Mouse (Mus musculus): ENCODE measurements around the gene Olfr373.

The Olfr373 gene

GRCm38 (mm10) chr8:72133507-72133906 lies 50.5 kb downstream of the Olfr373 start:
- no peak for ATAC-seq (ENCODE audit: low TSS enrichment)

- ATAC-seq (ENCODE audit: low TSS enrichment): peak; percentile 69
Measured at GRCm38 (mm10) chr8:72134756-72135445, 51.9 kb downstream of the Olfr373 start, which contains the start of gene Tpm4. Gene Tpm4 (plus strand): TSS chr8:72134975.

GRCm38 (mm10) chr8:72135446-72136301 lies 52.7 kb downstream of the Olfr373 start:
- peak; percentile 50 for ATAC-seq (ENCODE audit: low TSS enrichment)

DNA sequence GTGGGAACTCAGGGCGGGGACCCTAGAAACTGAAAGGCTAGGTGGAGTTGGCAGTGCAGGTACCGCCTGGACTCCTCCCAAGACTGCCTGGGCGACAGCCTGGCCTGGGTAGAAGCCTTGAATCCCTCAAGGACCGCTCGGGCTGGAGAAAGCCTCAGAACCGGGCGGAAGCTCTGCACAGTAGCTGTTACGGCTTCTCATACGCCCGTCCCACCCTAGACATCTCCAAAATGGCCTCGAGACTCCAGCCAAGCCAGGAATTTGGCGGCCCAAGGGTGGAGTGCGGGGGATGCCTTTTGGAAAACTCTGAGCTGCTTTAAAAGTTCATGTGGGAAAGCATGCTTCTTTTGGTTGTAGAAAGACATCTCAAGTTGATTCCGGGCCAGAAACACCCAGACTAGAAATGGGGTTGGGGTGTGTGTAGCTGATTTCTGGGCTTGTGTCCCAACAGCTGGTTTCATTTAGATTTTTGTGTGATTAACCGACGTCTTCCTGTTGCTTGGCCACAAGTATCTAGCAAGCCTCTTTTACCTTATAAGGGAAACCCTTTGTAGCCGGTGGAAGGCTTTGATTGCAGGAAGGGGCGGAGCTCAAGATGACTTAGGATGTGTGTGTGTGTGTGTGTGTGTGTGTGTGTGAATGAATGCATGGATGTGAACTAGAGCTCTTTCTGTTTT lies 53.5 kb downstream of the Olfr373 start:
- ATAC-seq (ENCODE audit: low TSS enrichment): no peak

DNA sequence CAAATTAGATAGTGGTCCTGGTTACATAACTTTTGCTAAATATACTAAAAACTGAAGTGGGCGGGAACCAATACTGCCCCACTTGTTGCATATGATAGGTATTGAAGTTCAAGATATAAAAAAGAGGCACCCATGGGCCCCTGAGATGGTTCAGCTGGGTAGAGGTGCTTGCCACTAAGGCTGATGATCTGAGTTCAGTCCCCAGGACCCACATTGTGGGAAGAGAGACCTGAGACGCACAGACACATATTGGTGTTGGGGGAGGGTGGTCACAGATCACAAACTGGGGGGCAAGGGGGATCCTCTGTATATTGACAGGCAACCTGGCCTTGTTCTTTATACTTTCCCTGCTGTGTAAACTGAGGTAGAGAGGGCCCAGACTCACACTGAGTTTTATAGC lies 54.5 kb downstream of the Olfr373 start:
- no peak for ATAC-seq (ENCODE audit: low TSS enrichment)

- ATAC-seq (ENCODE audit: low TSS enrichment): no peak
Measured at GRCm38 (mm10) chr8:72138456-72138855, 55.5 kb downstream of the Olfr373 start.

- ATAC-seq (ENCODE audit: low TSS enrichment): no peak
Measured at GRCm38 (mm10) chr8:72143256-72143824, 60.4 kb downstream of the Olfr373 start.

DNA sequence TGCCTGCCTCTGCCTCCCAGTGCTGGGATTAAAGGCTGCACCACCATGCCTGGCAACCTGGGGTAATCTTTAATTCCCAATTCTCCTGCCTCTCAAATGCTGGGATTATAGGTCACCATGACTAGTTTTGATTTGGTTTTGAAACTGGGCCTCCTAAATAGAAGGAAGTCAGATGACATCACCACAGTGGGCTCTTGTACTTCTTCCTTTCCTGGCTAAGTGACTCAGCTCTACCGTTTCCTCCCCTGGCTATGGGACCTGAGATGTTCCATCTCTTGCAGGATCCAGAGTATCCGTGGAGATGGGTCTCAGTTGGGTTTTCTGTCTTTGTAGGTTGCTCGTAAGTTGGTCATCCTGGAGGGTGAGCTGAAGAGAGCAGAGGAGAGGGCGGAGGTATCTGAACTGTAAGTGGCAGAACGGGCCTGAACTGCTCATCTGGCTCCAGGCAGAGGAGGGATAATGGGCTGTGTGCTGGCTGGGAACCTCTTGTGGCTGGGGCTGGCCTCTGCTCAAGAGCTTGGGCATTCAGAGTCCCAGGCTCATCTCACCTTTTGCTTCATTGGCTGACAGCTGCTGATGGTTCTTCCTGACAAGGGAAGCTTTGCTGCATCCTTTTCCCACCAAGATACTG lies 61.5 kb downstream of the Olfr373 start:
- no peak for ATAC-seq (ENCODE audit: low TSS enrichment)

- ATAC-seq (ENCODE audit: low TSS enrichment): no peak
Measured at GRCm38 (mm10) chr8:72145511-72145910, 62.5 kb downstream of the Olfr373 start.

GRCm38 (mm10) chr8:72146056-72146455 lies 63.1 kb downstream of the Olfr373 start:
- ATAC-seq (ENCODE audit: low TSS enrichment): no peak

DNA sequence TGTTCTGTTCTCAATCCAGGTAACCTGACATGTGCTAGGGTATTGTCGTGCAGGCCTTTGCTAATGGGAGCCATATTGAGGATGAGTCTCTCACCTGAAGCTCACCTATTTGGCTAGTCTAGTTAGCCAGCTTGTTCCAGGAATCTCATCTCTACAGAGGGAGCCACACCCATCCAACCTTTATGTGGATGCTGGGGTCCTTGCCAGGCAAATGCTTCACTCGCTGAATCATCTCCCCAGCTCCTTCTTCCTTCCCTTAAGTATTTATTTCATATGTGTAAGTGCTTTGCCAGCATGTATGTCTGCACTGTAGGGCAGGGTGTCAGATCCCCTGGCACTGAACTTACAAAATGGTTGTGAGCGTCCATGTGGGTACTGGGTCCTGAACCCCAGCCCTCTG lies 63.6 kb downstream of the Olfr373 start:
- no peak for ATAC-seq (ENCODE audit: low TSS enrichment)

DNA sequence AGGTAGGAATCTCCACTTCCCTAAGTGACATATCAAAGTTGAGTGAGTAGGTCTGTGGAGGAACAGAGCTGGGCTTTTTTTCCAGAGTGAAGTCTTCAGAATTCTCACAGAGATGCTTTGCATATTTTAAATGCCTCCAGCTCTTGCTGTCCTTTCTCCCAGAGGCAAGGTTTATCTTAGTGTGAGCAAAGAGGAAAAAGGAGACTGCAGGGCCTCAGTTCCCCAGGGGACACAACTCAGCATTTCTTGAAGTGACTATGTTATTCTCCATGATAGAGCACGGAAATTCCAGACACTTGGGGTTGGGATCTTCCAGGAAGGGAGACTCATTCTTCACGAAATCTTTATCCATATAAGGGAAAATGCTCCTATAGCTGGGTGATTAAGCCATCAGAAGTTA lies 64.3 kb downstream of the Olfr373 start:
- no peak for ATAC-seq (ENCODE audit: low TSS enrichment)

- ATAC-seq (ENCODE audit: low TSS enrichment): no peak
Measured at GRCm38 (mm10) chr8:72149056-72149455, 66.1 kb downstream of the Olfr373 start.

- ATAC-seq (ENCODE audit: low TSS enrichment): no peak
Measured at GRCm38 (mm10) chr8:72151418-72152078, 68.6 kb downstream of the Olfr373 start.

All from frontal cortex, adult (tissue).